Mouse (Mus musculus) monocyte, adult 2 months (primary cell): Measurements from ENCODE around the gene Kcna7.
"Not testable (repeated sequence)": the region's sequence is repeated elsewhere in the genome, so short reads cannot be mapped to it uniquely, and the experiment has no call there.

ENCODE experiments used
- DNase-seq, 2 experiments: peaks; one replicate each; pipeline ENCODE4 v3.0.0; 2022; ENCODE audit warnings: low spot score in 2 of 2, low read depth in 1 of 2

Kcna7 gene

GRCm38 (mm10) chr7:45395129-45395541 lies 10.3 kb upstream of the Kcna7 start:
- no peak for DNase-seq

GRCm38 (mm10) chr7:45395578-45396336 lies 9.7 kb upstream of the Kcna7 start, which contains the start of gene Snrnp70:
Gene Snrnp70, minus strand, starts transcription at chr7:45395742.
- DNase-seq = peak; percentile 99 to 100

GRCm38 (mm10) chr7:45396337-45396775 lies 9.1 kb upstream of the Kcna7 start:
- DNase-seq = not testable (repeated sequence)

- no peak for DNase-seq
Observed at GRCm38 (mm10) chr7:45396787-45397186, 8.7 kb upstream of the Kcna7 start.

GRCm38 (mm10) chr7:45401521-45402085 lies 3.9 kb upstream of the Kcna7 start:
- no peak for DNase-seq

GRCm38 (mm10) chr7:45403532-45404261 lies 1.8 kb upstream of the Kcna7 start:
- DNase-seq = peak in 1 of 2 experiments; percentile 45

GRCm38 (mm10) chr7:45406157-45407156 lies 1.0 kb downstream of the Kcna7 start:
- no peak for DNase-seq

GRCm38 (mm10) chr7:45407836-45408235 lies 2.4 kb downstream of the Kcna7 start:
- DNase-seq = no peak

GRCm38 (mm10) chr7:45408351-45408750 lies 2.9 kb downstream of the Kcna7 start:
- no peak for DNase-seq

- DNase-seq = no peak
Observed at GRCm38 (mm10) chr7:45408949-45409348, 3.5 kb downstream of the Kcna7 start.

GRCm38 (mm10) chr7:45409497-45410163 lies 4.2 kb downstream of the Kcna7 start:
- DNase-seq = no peak

GRCm38 (mm10) chr7:45412421-45412820 lies 7.0 kb downstream of the Kcna7 start:
- DNase-seq = no peak

GRCm38 (mm10) chr7:45413113-45413863 lies 7.8 kb downstream of the Kcna7 start, which contains the start of gene Ntf5:
Gene Ntf5, plus strand, starts transcription at chr7:45413695.
- no peak for DNase-seq

GRCm38 (mm10) chr7:45413864-45414739 lies 8.6 kb downstream of the Kcna7 start:
- DNase-seq = no peak

GRCm38 (mm10) chr7:45414740-45415224 lies 9.3 kb downstream of the Kcna7 start:
- DNase-seq = no peak

GRCm38 (mm10) chr7:45415636-45416035 lies 10.2 kb downstream of the Kcna7 start:
- no peak for DNase-seq

GRCm38 (mm10) chr7:45417962-45418492 lies 12.6 kb downstream of the Kcna7 start:
- no peak for DNase-seq
